Mouse (Mus musculus): ENCODE results near the gene Rnf11. TPM values are rescaled to one million over a fixed set of nuclear protein-coding genes. Genes with fewer than 3 reads are reported as not detected.

The Rnf11 gene
- total and polyA plus RNA-seq, 2 experiments from 2014 or later = 89.3 to 158 TPM

DNA sequence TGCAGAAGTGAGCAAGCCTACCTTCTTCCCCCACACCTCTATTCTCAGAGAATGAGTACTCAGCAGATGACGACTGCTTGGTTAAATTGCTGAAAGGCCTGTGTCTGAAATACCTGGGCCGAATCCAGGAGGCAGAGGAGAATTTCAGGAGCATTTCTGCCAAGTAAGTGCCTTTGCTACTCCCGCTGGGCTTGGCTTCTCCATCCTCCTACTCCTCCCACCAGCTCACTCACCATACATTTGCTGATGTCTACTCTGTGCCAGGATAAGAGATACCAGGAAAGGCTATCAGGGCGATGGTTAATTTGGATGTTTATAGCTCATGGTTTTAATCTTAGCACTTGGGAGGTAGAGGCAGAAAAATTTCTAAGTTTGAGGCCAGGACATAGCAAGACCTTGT, 41.9 kb downstream of the Rnf11 start:
- no peak for ATAC-seq (ENCODE audit: low FRiP score)
- H3K9me3 ChIP-seq (ENCODE audit: low read length) = no peaks in the 10 kb centered on the region
- no peak overlapping the region for H3K27ac ChIP-seq (ENCODE audit: low read depth, low read length)
- no peak for TF ChIP-seq CTCF (IDR thresholded peaks at IDR 0.05)
- no peaks in the 10 kb centered on the region for H3K4me1 ChIP-seq (ENCODE audit: insufficient read depth, low read length)
- no peak for DNase-seq (ENCODE audit: low spot score)
- 81% methylated on average over 4 of the region's 4 CpGs for WGBS
- H3K9ac ChIP-seq (replicated peaks; ENCODE audit: low read length, poor library complexity, severe bottlenecking) = no peak overlapping the region
- no peaks in the 10 kb centered on the region for H3K27me3 ChIP-seq (ENCODE audit: insufficient read depth, low read length)
- H3K4me3 ChIP-seq (ENCODE audit: low read depth, low read length) = no peak overlapping the region
- no peak overlapping the region for H3K4me2 ChIP-seq (ENCODE audit: low read depth, low read length, poor library complexity, severe bottlenecking)
- peaks cover 11% of the 10 kb centered on the region for H3K36me3 ChIP-seq (ENCODE audit: insufficient read depth, low read length)

DNA sequence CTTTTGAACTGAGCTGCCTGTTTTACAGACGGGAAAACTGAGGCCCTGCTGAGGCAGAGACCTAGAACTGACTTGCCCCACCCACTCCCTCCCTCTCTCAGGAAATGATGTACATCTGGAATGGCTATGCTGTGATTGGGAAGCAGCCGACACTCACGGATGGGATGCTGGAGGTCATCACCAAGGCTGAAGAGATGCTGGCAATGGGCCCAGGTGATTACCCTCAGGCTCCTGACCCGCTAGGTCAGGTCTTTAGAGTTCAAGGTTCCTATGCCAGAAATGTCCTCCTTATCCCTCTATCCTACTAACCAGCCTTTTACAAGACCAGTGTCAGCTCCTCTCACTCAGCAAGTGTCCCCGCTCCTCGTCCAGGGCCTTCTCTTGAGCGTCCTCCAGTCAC, 42.4 kb downstream of the Rnf11 start:
- no peak overlapping the region for H3K9ac ChIP-seq (replicated peaks; ENCODE audit: low read length, poor library complexity, severe bottlenecking)
- 95% methylated on average over 7 of the region's 7 CpGs for WGBS

DNA sequence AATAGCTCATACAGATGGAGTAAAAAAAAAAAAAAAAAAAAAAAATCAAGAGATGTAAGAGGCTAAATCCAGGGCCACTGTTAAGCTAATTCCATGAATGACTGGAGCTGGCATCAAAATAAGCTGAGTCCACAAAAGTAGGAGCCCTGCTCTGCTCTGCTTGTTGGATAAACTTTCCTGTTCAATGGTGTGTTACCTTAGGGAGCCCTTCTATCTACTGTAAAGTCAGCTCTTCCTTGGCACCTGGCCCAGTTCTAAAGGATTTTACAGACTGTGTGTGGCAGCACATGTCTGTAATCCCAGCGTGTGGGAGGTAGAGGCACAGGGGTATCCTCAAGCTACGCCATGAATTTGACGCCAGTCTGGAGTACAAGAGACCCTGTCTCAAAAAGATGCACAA, 43.5 kb downstream of the Rnf11 start:
- H3K27me3 ChIP-seq (ENCODE audit: insufficient read depth, low read length) = no peaks in the 10 kb centered on the region
- H3K4me3 ChIP-seq (ENCODE audit: low read depth, low read length) = no peak overlapping the region
- H3K4me1 ChIP-seq (ENCODE audit: insufficient read depth, low read length) = no peaks in the 10 kb centered on the region
- no peak for DNase-seq (ENCODE audit: low spot score)
- peaks cover 11% of the 10 kb centered on the region for H3K36me3 ChIP-seq (ENCODE audit: insufficient read depth, low read length)
- no peak overlapping the region for H3K27ac ChIP-seq (ENCODE audit: low read depth, low read length)
- no peak overlapping the region for H3K9ac ChIP-seq (replicated peaks; ENCODE audit: low read length, poor library complexity, severe bottlenecking)
- no peak for ATAC-seq (ENCODE audit: low FRiP score)
- no peak overlapping the region for H3K4me2 ChIP-seq (ENCODE audit: low read depth, low read length, poor library complexity, severe bottlenecking)
- 82% methylated on average over 3 of the region's 3 CpGs for WGBS
- TF ChIP-seq CTCF (IDR thresholded peaks at IDR 0.05) = no peak
- no peaks in the 10 kb centered on the region for H3K9me3 ChIP-seq (ENCODE audit: low read length)

More for the DNA sequence above, 42.4 kb downstream of the Rnf11 start:
- no peak overlapping the region for H3K4me3 ChIP-seq (ENCODE audit: low read depth, low read length)
- TF ChIP-seq CTCF (IDR thresholded peaks at IDR 0.05) = no peak
- H3K36me3 ChIP-seq (ENCODE audit: insufficient read depth, low read length) = peaks cover 11% of the 10 kb centered on the region
- H3K27me3 ChIP-seq (ENCODE audit: insufficient read depth, low read length) = no peaks in the 10 kb centered on the region
- no peak for ATAC-seq (ENCODE audit: low FRiP score)
- DNase-seq (ENCODE audit: low spot score) = no peak
- H3K4me2 ChIP-seq (ENCODE audit: low read depth, low read length, poor library complexity, severe bottlenecking) = no peak overlapping the region
- no peaks in the 10 kb centered on the region for H3K4me1 ChIP-seq (ENCODE audit: insufficient read depth, low read length)
- no peaks in the 10 kb centered on the region for H3K9me3 ChIP-seq (ENCODE audit: low read length)
- H3K27ac ChIP-seq (ENCODE audit: low read depth, low read length) = no peak overlapping the region

DNA sequence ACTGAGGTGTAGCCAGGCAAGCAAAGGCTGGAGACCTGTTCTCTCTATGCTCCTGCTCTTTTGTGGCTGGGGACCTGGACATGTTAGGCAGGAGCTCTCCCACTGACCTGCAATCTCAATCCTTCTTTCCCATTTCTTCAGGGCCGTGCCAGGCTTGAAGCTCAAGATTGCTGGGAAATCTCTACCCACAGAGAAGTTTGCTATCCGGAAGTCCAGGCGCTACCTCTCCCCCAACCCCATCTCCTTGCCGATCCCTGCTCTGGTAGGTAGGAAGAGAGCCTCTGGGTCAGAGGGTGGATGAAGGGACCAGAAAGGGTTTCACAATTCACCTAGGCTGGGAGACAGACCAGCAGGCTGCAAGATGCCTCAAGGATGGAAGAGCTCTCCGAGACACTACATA, 44.1 kb downstream of the Rnf11 start:
- TF ChIP-seq CTCF (IDR thresholded peaks at IDR 0.05) = no peak
- no peaks in the 10 kb centered on the region for H3K27me3 ChIP-seq (ENCODE audit: insufficient read depth, low read length)
- no peak overlapping the region for H3K9ac ChIP-seq (replicated peaks; ENCODE audit: low read length, poor library complexity, severe bottlenecking)
- H3K4me2 ChIP-seq (ENCODE audit: low read depth, low read length, poor library complexity, severe bottlenecking) = no peak overlapping the region
- DNase-seq (ENCODE audit: low spot score) (no peak), ATAC-seq (ENCODE audit: low FRiP score) (no peak)
- H3K9me3 ChIP-seq (ENCODE audit: low read length) = no peaks in the 10 kb centered on the region
- H3K36me3 ChIP-seq (ENCODE audit: insufficient read depth, low read length) = peaks cover 11% of the 10 kb centered on the region
- H3K4me1 ChIP-seq (ENCODE audit: insufficient read depth, low read length) = no peaks in the 10 kb centered on the region
- WGBS = 92% methylated on average over 5 of the region's 5 CpGs
- no peak overlapping the region for H3K27ac ChIP-seq (ENCODE audit: low read depth, low read length)
- no peak overlapping the region for H3K4me3 ChIP-seq (ENCODE audit: low read depth, low read length)

DNA sequence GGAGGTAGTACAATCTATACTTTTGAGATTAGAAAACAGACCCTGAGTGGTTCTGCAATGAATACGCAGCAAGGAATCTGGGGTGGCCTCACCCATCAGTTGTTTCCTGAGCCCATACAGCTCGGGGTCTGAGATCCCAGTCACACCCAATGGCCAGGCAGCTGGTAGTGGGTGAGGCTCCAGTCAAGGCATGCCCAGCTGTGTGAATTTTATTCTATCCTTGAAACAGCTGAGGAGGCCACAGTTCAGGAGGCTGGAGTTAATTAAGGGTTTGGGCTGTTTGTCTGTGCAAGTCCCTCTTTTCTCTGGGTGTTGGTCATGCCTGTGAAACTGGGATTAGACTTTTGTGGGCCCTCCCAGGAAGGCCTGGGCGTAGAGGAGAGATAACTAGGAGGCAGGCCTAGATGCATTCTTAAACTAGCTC, 44.7 kb downstream of the Rnf11 start:
- no peak for ATAC-seq (ENCODE audit: low FRiP score)
- Histone ChIP-seq H3K27ac (ENCODE audit: low read depth, low read length) (no peak overlapping the region), H3K4me1 (ENCODE audit: insufficient read depth, low read length) (no peaks in the 10 kb centered on the region), H3K27me3 (ENCODE audit: insufficient read depth, low read length) (no peaks in the 10 kb centered on the region), H3K9ac (replicated peaks; ENCODE audit: low read length, poor library complexity, severe bottlenecking) (no peak overlapping the region), H3K9me3 (ENCODE audit: low read length) (no peaks in the 10 kb centered on the region), H3K4me3 (ENCODE audit: low read depth, low read length) (no peak overlapping the region), H3K4me2 (ENCODE audit: low read depth, low read length, poor library complexity, severe bottlenecking) (no peak overlapping the region), H3K36me3 (ENCODE audit: insufficient read depth, low read length) (peaks cover 11% of the 10 kb centered on the region)
- no peak for TF ChIP-seq CTCF (IDR thresholded peaks at IDR 0.05)
- no peak for DNase-seq (ENCODE audit: low spot score)
- 88% methylated on average over 3 of the region's 3 CpGs for WGBS

DNA sequence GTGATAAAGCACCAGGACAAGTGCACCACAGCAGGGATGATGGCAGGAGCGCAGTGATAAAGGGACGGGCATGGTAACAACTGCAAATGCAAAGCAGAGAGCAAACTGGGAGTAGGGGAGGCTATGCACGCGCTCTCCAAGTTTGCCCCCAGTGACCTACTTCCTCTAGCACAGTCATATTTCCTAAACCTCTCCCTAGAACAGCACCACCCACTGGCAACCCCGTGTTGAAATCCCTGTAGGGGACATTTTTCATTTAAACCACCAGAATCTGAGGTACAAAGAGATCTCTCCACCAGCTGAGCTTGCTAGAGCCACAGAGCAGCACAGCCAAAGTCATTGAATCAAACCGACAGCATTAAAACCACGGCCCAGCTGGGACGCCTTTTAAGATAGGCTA, 45.4 kb downstream of the Rnf11 start:
- H3K9ac ChIP-seq (replicated peaks; ENCODE audit: low read length, poor library complexity, severe bottlenecking) = no peak overlapping the region
- WGBS = 69% methylated on average over 8 of the region's 8 CpGs

More for the DNA sequence above, 45.4 kb downstream of the Rnf11 start:
- DNase-seq (ENCODE audit: low spot score) (no peak), ATAC-seq (ENCODE audit: low FRiP score) (no peak)
- Histone ChIP-seq H3K4me2 (ENCODE audit: low read depth, low read length, poor library complexity, severe bottlenecking) (no peak overlapping the region), H3K4me3 (ENCODE audit: low read depth, low read length) (no peak overlapping the region), H3K36me3 (ENCODE audit: insufficient read depth, low read length) (peaks cover 9% of the 10 kb centered on the region), H3K27ac (ENCODE audit: low read depth, low read length) (no peak overlapping the region), H3K9me3 (ENCODE audit: low read length) (no peaks in the 10 kb centered on the region), H3K4me1 (ENCODE audit: insufficient read depth, low read length) (no peaks in the 10 kb centered on the region), H3K27me3 (ENCODE audit: insufficient read depth, low read length) (no peaks in the 10 kb centered on the region)
- no peak for TF ChIP-seq CTCF (IDR thresholded peaks at IDR 0.05)
